Mouse (Mus musculus) thymus, adult 18-20 months (tissue): ENCODE data around the gene Olfr1493-ps1.

Experiments used
- DNase-seq, 2 experiments: peaks; one replicate each; pipeline ENCODE4 v3.0.0; 2022; ENCODE audit warnings: mixed read lengths in 2 of 2

Gene Olfr1493-ps1

GRCm38 (mm10) chr19:13722978-13723377, at the start of gene Olfr1493-ps1:
Gene Olfr1493-ps1 (plus strand): TSS chr19:13723278.
- DNase-seq = no peak

- no peak for DNase-seq
Observed at GRCm38 (mm10) chr19:13696968-13697367, 26.1 kb upstream of the Olfr1493-ps1 start, which contains the start of gene Olfr1491. Gene Olfr1491 (plus strand): TSS chr19:13697268.

DNA sequence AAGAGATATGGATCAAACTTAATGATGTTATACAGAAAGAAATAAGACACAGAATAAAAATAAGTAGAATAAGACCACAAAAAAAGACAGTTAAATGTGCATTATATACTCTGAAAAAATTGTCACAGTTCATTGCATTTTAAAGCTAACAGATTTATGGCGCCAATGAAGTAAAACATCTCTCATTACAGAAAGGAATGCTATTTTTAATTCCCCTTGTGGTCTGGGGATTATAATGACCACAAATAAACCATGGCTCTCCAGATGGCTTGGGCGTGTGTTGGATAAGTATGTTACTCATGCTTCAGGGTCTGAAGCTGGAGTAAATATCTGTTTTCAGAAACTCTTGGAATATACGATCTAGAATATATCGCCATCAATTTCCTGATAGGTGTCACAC, 16.4 kb downstream of the Olfr1493-ps1 start, which contains the start of gene Olfr1494:
TSS of gene Olfr1494 (plus strand) at position 301 of the 400 bp plus-strand sequence.
- no peak for DNase-seq

- DNase-seq = no peak
Observed at GRCm38 (mm10) chr19:13749366-13749765, 26.3 kb downstream of the Olfr1493-ps1 start.

GRCm38 (mm10) chr19:13764306-13764705, 41.2 kb downstream of the Olfr1493-ps1 start, which contains the start of gene Olfr1495:
Gene Olfr1495 (plus strand): TSS chr19:13764606.
- DNase-seq = no peak

DNA sequence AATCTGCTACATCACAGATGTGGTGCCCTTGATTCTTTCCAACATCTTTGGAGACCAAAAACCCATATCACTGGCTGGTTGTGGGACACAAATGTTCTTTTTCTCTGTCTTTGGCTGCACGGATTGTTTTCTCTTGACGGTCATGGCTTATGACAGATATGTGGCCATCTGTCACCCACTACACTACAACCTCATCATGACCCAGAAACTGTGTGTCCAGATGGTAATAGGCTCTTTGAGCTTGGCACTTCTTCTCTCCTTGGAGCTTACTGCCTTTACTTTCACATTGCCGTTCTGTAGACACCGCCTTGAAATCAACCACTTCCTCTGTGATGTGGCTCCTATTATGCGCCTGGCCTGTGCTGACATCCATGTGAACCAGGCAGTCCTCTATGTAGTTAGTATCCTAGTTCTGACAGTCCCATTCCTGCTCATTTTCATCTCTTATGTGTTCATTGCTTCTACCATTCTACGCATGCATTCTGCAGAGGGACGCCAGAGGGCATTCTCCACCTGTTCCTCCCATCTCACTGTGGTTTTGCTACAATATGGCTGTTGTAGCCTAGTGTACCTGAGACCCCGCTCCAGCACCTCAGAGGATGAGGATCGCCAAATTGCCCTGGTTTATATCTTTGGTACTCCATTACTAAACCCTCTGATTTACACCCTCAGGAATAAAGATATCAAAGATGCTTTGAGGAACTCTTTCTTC, 45.6 kb downstream of the Olfr1493-ps1 start:
- no peak for DNase-seq

- no peak for DNase-seq
Observed at GRCm38 (mm10) chr19:13777578-13777977, 54.5 kb downstream of the Olfr1493-ps1 start, which contains the start of gene Olfr1496. Gene Olfr1496 (plus strand): TSS chr19:13777878.
